Mouse (Mus musculus) midbrain, embryonic 12.5 days (tissue): ENCODE measurements around the gene Unc80. TPM values are rescaled to one million over a fixed set of nuclear protein-coding genes. Genes with fewer than 3 reads are reported as not detected.

Experiments
- ATAC-seq: fragments of 200-750 bp; cut with Nextera tagmentation; 2 replicates; pipeline ENCODE4 v1.8.0; 2017; ENCODE audit warnings: low read depth, moderate TSS enrichment, moderate library complexity; ENCODE audit not compliant: low FRiP score
- H3K27ac ChIP-seq: fragments of 300-500 bp; sonication (generic); replicated peaks from 2 replicates; pipeline ENCODE4 v1.5.1; 2016; ENCODE audit warnings: mild to moderate bottlenecking
- H3K27me3 ChIP-seq: fragments of 300-500 bp; sonication (generic); 2 replicates; pipeline ENCODE4 v1.6.1; 2016; ENCODE audit warnings: mild to moderate bottlenecking
- H3K36me3 ChIP-seq: fragments of 300-500 bp; sonication (generic); 2 replicates; pipeline ENCODE4 v1.6.1; 2016
- H3K4me1 ChIP-seq: fragments of 300-500 bp; sonication (generic); 2 replicates; pipeline ENCODE4 v1.6.1; 2016
- H3K4me2 ChIP-seq: fragments of 300-500 bp; sonication (generic); replicated peaks from 2 replicates; pipeline ENCODE4 v1.6.1; 2016; ENCODE audit warnings: mild to moderate bottlenecking, moderate library complexity
- H3K4me3 ChIP-seq: fragments of 300-500 bp; sonication (generic); 2 replicates; pipeline ENCODE4 v1.5.1; 2016; ENCODE audit warnings: mild to moderate bottlenecking
- H3K9ac ChIP-seq: fragments of 300-500 bp; sonication (generic); replicated peaks from 2 replicates; pipeline ENCODE4 v1.6.1; 2016; ENCODE audit warnings: mild to moderate bottlenecking, moderate library complexity
- H3K9me3 ChIP-seq: fragments of 300-500 bp; sonication (generic); 2 replicates; pipeline ENCODE4 v1.6.1; 2016; ENCODE audit warnings: mild to moderate bottlenecking
- WGBS: fragments of 180-500 bp; shearing (Covaris S2); methylation state at CpG from one replicate; pipeline ENCODE4 v1.1.7; 2016; 5-methylcytosine and 5-hydroxymethylcytosine counted together
- polyA plus RNA-seq: library from polyadenylated mRNA; unstranded; fragments of >200 nt; fragmentation: Nextera tagmentation; extraction: Ambion mirVana; gene quantifications from 2 replicates; pipeline ENCODE4 v1.2.1, GENCODE M21; 2016

Gene Unc80
- polyA plus RNA-seq, 1 experiment from 2014 or later = 1.1 TPM

- Histone ChIP-seq H3K27me3 (no peaks in the 10 kb centered on the region), H3K4me2 (no peak overlapping the region), H3K9ac (no peak overlapping the region), H3K4me1 (no peaks in the 10 kb centered on the region), H3K4me3 (no peak overlapping the region), H3K27ac (no peak overlapping the region), H3K9me3 (no peaks in the 10 kb centered on the region), H3K36me3 (no peaks in the 10 kb centered on the region)
- no peak for ATAC-seq
Observed at GRCm38 (mm10) chr1:66646894-66647293, 178.7 kb downstream of the Unc80 start.

- Histone ChIP-seq H3K27ac (no peak overlapping the region), H3K36me3 (no peaks in the 10 kb centered on the region), H3K4me3 (no peak overlapping the region), H3K4me2 (no peak overlapping the region), H3K9ac (no peak overlapping the region), H3K27me3 (no peaks in the 10 kb centered on the region), H3K4me1 (peaks cover 5% of the 10 kb centered on the region; the same call in 1 of the 2 replicates), H3K9me3 (no peaks in the 10 kb centered on the region)
- no peak for ATAC-seq
- 93% methylated on average over 6 of the region's 6 CpGs for WGBS
Observed at GRCm38 (mm10) chr1:66649568-66649967, 181.4 kb downstream of the Unc80 start.

- H3K27ac ChIP-seq = no peak overlapping the region
- peaks cover 6% of the 10 kb centered on the region for H3K4me1 ChIP-seq
- 50% methylated on average over 1 of the region's 1 CpGs for WGBS
- ATAC-seq = no peak
- H3K4me2 ChIP-seq = no peak overlapping the region
- no peak overlapping the region for H3K9ac ChIP-seq
- H3K9me3 ChIP-seq = no peaks in the 10 kb centered on the region
- no peak overlapping the region for H3K4me3 ChIP-seq
- no peaks in the 10 kb centered on the region for H3K27me3 ChIP-seq
- no peaks in the 10 kb centered on the region for H3K36me3 ChIP-seq
Observed at GRCm38 (mm10) chr1:66650006-66650405, 181.8 kb downstream of the Unc80 start.

- Histone ChIP-seq H3K4me3 (no peak overlapping the region), H3K27me3 (no peaks in the 10 kb centered on the region), H3K27ac (0 out of 2 replicates have a peak overlapping the region, but pooled peaks have one; percentile 49), H3K9ac (no peak overlapping the region), H3K9me3 (no peaks in the 10 kb centered on the region), H3K4me1 (peaks cover 11% of the 10 kb centered on the region), H3K4me2 (no peak overlapping the region), H3K36me3 (no peaks in the 10 kb centered on the region)
- ATAC-seq = peak; percentile 98
- WGBS = 32% methylated on average over 4 of the region's 4 CpGs
Observed at GRCm38 (mm10) chr1:66655119-66655746, 187.1 kb downstream of the Unc80 start.

- Histone ChIP-seq H3K4me1 (peaks cover 11% of the 10 kb centered on the region), H3K27me3 (no peaks in the 10 kb centered on the region), H3K27ac (0 out of 2 replicates have a peak overlapping the region, but pooled peaks have one; percentile 49), H3K4me2 (no peak overlapping the region), H3K4me3 (no peak overlapping the region), H3K9ac (no peak overlapping the region), H3K9me3 (no peaks in the 10 kb centered on the region), H3K36me3 (no peaks in the 10 kb centered on the region)
- ATAC-seq = peak; percentile 60
Observed at GRCm38 (mm10) chr1:66655747-66656119, 187.6 kb downstream of the Unc80 start.

GRCm38 (mm10) chr1:66671475-66671874 lies 203.3 kb downstream of the Unc80 start:
- Histone ChIP-seq H3K9me3 (no peaks in the 10 kb centered on the region), H3K4me1 (no peaks in the 10 kb centered on the region), H3K4me3 (no peak overlapping the region), H3K27ac (no peak overlapping the region), H3K4me2 (no peak overlapping the region), H3K27me3 (no peaks in the 10 kb centered on the region), H3K9ac (no peak overlapping the region), H3K36me3 (no peaks in the 10 kb centered on the region)
- ATAC-seq = no peak
- 78% methylated on average over 7 of the region's 7 CpGs for WGBS

- Histone ChIP-seq H3K9ac (no peak overlapping the region), H3K27ac (no peak overlapping the region), H3K9me3 (no peaks in the 10 kb centered on the region), H3K4me3 (no peak overlapping the region), H3K4me1 (no peaks in the 10 kb centered on the region), H3K36me3 (no peaks in the 10 kb centered on the region), H3K27me3 (no peaks in the 10 kb centered on the region), H3K4me2 (no peak overlapping the region)
- 88% methylated on average over 7 of the region's 7 CpGs for WGBS
- no peak for ATAC-seq
Observed at GRCm38 (mm10) chr1:66672812-66673211, 204.6 kb downstream of the Unc80 start.

GRCm38 (mm10) chr1:66677928-66678327 lies 209.8 kb downstream of the Unc80 start:
- Histone ChIP-seq H3K4me1 (no peaks in the 10 kb centered on the region), H3K27me3 (no peaks in the 10 kb centered on the region), H3K4me3 (no peak overlapping the region), H3K4me2 (no peak overlapping the region), H3K9me3 (no peaks in the 10 kb centered on the region), H3K36me3 (no peaks in the 10 kb centered on the region), H3K27ac (no peak overlapping the region), H3K9ac (no peak overlapping the region)
- no peak for ATAC-seq
- 73% methylated on average over 14 of the region's 14 CpGs for WGBS

GRCm38 (mm10) chr1:66678662-66679061 lies 210.5 kb downstream of the Unc80 start:
- no peak for ATAC-seq
- 47% methylated on average over 2 of the region's 2 CpGs for WGBS
- H3K9ac ChIP-seq = no peak overlapping the region

GRCm38 (mm10) chr1:66682974-66683373 lies 214.8 kb downstream of the Unc80 start:
- no peak for ATAC-seq
- Histone ChIP-seq H3K27ac (no peak overlapping the region), H3K4me3 (no peak overlapping the region), H3K9me3 (no peaks in the 10 kb centered on the region), H3K4me1 (0 out of 2 replicates have a peak, but pooled peaks cover 2% of the 10 kb centered on the region), H3K27me3 (no peaks in the 10 kb centered on the region), H3K9ac (no peak overlapping the region), H3K36me3 (no peaks in the 10 kb centered on the region), H3K4me2 (no peak overlapping the region)
- 86% methylated on average over 5 of the region's 5 CpGs for WGBS

More at GRCm38 (mm10) chr1:66678662-66679061, 210.5 kb downstream of the Unc80 start:
- Histone ChIP-seq H3K4me3 (no peak overlapping the region), H3K4me2 (no peak overlapping the region), H3K27ac (no peak overlapping the region), H3K36me3 (no peaks in the 10 kb centered on the region), H3K9me3 (no peaks in the 10 kb centered on the region), H3K4me1 (no peaks in the 10 kb centered on the region), H3K27me3 (no peaks in the 10 kb centered on the region)

- WGBS = 59% methylated on average over 3 of the region's 3 CpGs
Observed at GRCm38 (mm10) chr1:66691772-66692171, 223.6 kb downstream of the Unc80 start.

GRCm38 (mm10) chr1:66692308-66692707 lies 224.1 kb downstream of the Unc80 start:
- WGBS = 65% methylated on average over 1 of the region's 1 CpGs
- H3K36me3 ChIP-seq = no peaks in the 10 kb centered on the region
- no peaks in the 10 kb centered on the region for H3K9me3 ChIP-seq
- ATAC-seq = no peak
- no peak overlapping the region for H3K9ac ChIP-seq
- H3K4me2 ChIP-seq = no peak overlapping the region
- no peaks in the 10 kb centered on the region for H3K4me1 ChIP-seq
- no peak overlapping the region for H3K27ac ChIP-seq
- H3K27me3 ChIP-seq = no peaks in the 10 kb centered on the region
- H3K4me3 ChIP-seq = no peak overlapping the region

More at GRCm38 (mm10) chr1:66691772-66692171, 223.6 kb downstream of the Unc80 start:
- Histone ChIP-seq H3K4me2 (no peak overlapping the region), H3K27me3 (no peaks in the 10 kb centered on the region), H3K4me3 (no peak overlapping the region), H3K36me3 (no peaks in the 10 kb centered on the region), H3K4me1 (0 out of 2 replicates have a peak, but pooled peaks cover 1% of the 10 kb centered on the region), H3K9me3 (no peaks in the 10 kb centered on the region), H3K9ac (no peak overlapping the region), H3K27ac (no peak overlapping the region)
- ATAC-seq = no peak
